Mouse (Mus musculus): Measurements from ENCODE around the gene Galnt10. TPM values are rescaled to one million over a fixed set of nuclear protein-coding genes. Genes with fewer than 3 reads are reported as not detected.

Gene Galnt10
- polyA plus RNA-seq, 1 experiment from 2014 or later: 19.7 TPM

GRCm38 (mm10) chr11:57832552-57833201 is 187.4 kb downstream of the Galnt10 start, which contains the start of gene Hand1:
Gene Hand1, minus strand, starts transcription at chr11:57832818.
- Histone ChIP-seq H3K9me3 (ENCODE audit: control insufficient read depth, low read length) (no peaks in the 10 kb centered on the region), H3K9ac (ENCODE audit: low read depth, low read length) (no peak within 1 kb of the TSS), H3K4me2 (ENCODE audit: low read depth, low read length) (peak within 1 kb of the TSS; percentile 25), H3K4me1 (ENCODE audit: control insufficient read depth, insufficient read depth, low read length) (peaks cover 4% of the 10 kb centered on the region), H3K27ac (replicated peaks; ENCODE audit: low read depth, low read length) (no peak within 1 kb of the TSS), H3K36me3 (ENCODE audit: control insufficient read depth, insufficient read depth, low read length) (no peaks in the 10 kb centered on the region), H3K4me3 (ENCODE audit: low read depth, low read length) (peak within 1 kb of the TSS; percentile 18), H3K27me3 (replicated peaks; ENCODE audit: control insufficient read depth, insufficient read depth, low read length) (peaks cover 98% of the 10 kb centered on the region)
- WGBS: 11% methylated on average over 18 of the region's 23 CpGs
- no peak for ATAC-seq (ENCODE audit: low read depth)
- DNase-seq (ENCODE audit: low spot score): no peak

GRCm38 (mm10) chr11:57833296-57833977 is 188.2 kb downstream of the Galnt10 start:
- WGBS: 3% methylated on average over 23 of the region's 30 CpGs
- Histone ChIP-seq H3K9ac (ENCODE audit: low read depth, low read length) (no peak overlapping the region), H3K27me3 (replicated peaks; ENCODE audit: control insufficient read depth, insufficient read depth, low read length) (peaks cover 98% of the 10 kb centered on the region)

DNA sequence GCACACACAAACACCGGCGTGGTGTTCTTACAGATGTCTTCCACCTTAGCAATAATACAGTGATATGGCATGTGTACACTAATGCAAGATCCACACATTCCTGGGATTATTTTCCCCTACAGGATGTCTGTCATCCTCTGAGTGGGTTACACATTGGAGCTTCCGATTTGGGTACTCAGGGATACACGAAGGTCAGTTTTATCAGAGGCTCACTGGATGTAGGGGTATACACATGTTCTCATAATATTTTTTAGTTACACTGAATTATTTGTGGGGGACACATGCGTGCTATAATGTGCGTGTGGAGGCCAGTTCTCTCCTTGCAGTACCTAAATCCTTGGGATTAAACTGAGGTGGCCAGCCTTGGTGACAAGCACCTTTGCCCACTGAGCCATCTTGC is 188.8 kb downstream of the Galnt10 start:
- DNase-seq (ENCODE audit: low spot score) (no peak), ATAC-seq (ENCODE audit: low read depth) (no peak)
- no peaks in the 10 kb centered on the region for H3K4me1 ChIP-seq (ENCODE audit: control insufficient read depth, insufficient read depth, low read length)
- 8% methylated on average over 6 of the region's 6 CpGs for WGBS
- H3K27ac ChIP-seq (replicated peaks; ENCODE audit: low read depth, low read length): no peak overlapping the region
- H3K9me3 ChIP-seq (ENCODE audit: control insufficient read depth, low read length): no peaks in the 10 kb centered on the region
- H3K4me3 ChIP-seq (ENCODE audit: low read depth, low read length): no peak overlapping the region; the same call in 1 of the 2 replicates
- peaks cover 98% of the 10 kb centered on the region for H3K27me3 ChIP-seq (replicated peaks; ENCODE audit: control insufficient read depth, insufficient read depth, low read length)
- no peaks in the 10 kb centered on the region for H3K36me3 ChIP-seq (ENCODE audit: control insufficient read depth, insufficient read depth, low read length)
- 0 out of 2 replicates have a peak overlapping the region, but pooled peaks have one; percentile 25 for H3K4me2 ChIP-seq (ENCODE audit: low read depth, low read length)
- no peak overlapping the region for H3K9ac ChIP-seq (ENCODE audit: low read depth, low read length)

More at GRCm38 (mm10) chr11:57833296-57833977, 188.2 kb downstream of the Galnt10 start:
- Histone ChIP-seq H3K9me3 (ENCODE audit: control insufficient read depth, low read length) (no peaks in the 10 kb centered on the region), H3K36me3 (ENCODE audit: control insufficient read depth, insufficient read depth, low read length) (no peaks in the 10 kb centered on the region), H3K4me3 (ENCODE audit: low read depth, low read length) (no peak overlapping the region; the same call in 1 of the 2 replicates), H3K4me1 (ENCODE audit: control insufficient read depth, insufficient read depth, low read length) (no peaks in the 10 kb centered on the region), H3K4me2 (ENCODE audit: low read depth, low read length) (peak overlapping the region; percentile 25), H3K27ac (replicated peaks; ENCODE audit: low read depth, low read length) (no peak overlapping the region)
- DNase-seq (ENCODE audit: low spot score) (peak; percentile 46), ATAC-seq (ENCODE audit: low read depth) (no peak)

DNA sequence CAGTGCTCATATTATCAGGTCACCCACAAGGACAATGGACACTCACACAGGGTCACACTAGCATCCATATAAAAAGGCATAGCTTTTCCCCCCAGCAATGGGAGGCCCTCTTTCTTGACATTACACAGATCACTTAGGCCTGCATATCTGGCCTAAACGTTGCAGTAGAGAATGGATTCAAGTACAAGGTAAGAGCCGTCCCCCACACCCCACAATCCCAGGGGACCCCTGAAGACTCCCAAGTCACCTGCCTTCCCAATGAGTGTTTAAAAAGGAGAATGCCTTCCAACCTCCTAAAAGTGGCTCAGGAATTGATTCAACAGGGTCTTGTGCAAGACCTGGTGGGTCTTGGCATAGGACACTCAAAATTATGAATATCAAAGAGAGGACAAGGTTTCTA is 190.1 kb downstream of the Galnt10 start:
- Histone ChIP-seq H3K4me2 (ENCODE audit: low read depth, low read length) (no peak overlapping the region), H3K36me3 (ENCODE audit: control insufficient read depth, insufficient read depth, low read length) (no peaks in the 10 kb centered on the region), H3K4me3 (ENCODE audit: low read depth, low read length) (no peak overlapping the region), H3K9me3 (ENCODE audit: control insufficient read depth, low read length) (no peaks in the 10 kb centered on the region), H3K9ac (ENCODE audit: low read depth, low read length) (no peak overlapping the region), H3K4me1 (ENCODE audit: control insufficient read depth, insufficient read depth, low read length) (no peaks in the 10 kb centered on the region), H3K27ac (replicated peaks; ENCODE audit: low read depth, low read length) (no peak overlapping the region), H3K27me3 (replicated peaks; ENCODE audit: control insufficient read depth, insufficient read depth, low read length) (peaks cover 98% of the 10 kb centered on the region)
- no peak for ATAC-seq (ENCODE audit: low read depth)
- 15% methylated on average over 2 of the region's 2 CpGs for WGBS
- DNase-seq (ENCODE audit: low spot score): no peak

DNA sequence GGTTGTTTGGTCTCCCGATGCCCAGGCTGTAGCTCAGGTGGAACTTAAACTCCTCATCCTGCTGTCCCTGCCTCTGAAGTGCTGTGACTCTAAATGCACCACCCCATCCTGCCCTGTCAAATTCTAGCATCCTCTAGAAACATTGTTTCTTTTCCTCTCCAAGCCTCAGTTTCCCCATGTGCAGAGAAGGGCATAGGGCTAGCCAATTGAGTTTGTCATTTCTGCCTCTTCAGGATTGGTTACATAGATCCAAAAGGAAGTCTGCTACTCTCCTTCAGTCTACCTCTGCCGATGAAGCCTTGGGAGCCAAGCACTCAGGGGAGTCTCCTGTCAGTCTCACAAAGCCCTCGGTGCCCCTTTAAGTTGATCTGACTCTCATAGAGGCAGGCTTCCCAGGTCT is 190.7 kb downstream of the Galnt10 start:
- Histone ChIP-seq H3K4me3 (ENCODE audit: low read depth, low read length) (no peak overlapping the region), H3K4me1 (ENCODE audit: control insufficient read depth, insufficient read depth, low read length) (no peaks in the 10 kb centered on the region), H3K36me3 (ENCODE audit: control insufficient read depth, insufficient read depth, low read length) (no peaks in the 10 kb centered on the region), H3K9ac (ENCODE audit: low read depth, low read length) (no peak overlapping the region), H3K27ac (replicated peaks; ENCODE audit: low read depth, low read length) (no peak overlapping the region), H3K4me2 (ENCODE audit: low read depth, low read length) (no peak overlapping the region), H3K9me3 (ENCODE audit: control insufficient read depth, low read length) (no peaks in the 10 kb centered on the region), H3K27me3 (replicated peaks; ENCODE audit: control insufficient read depth, insufficient read depth, low read length) (peaks cover 98% of the 10 kb centered on the region)
- ATAC-seq (ENCODE audit: low read depth) (no peak), DNase-seq (ENCODE audit: low spot score) (no peak)
- WGBS: 17% methylated on average over 3 of the region's 3 CpGs

GRCm38 (mm10) chr11:57836401-57836800 is 191.2 kb downstream of the Galnt10 start:
- DNase-seq (ENCODE audit: low spot score): no peak
- Histone ChIP-seq H3K27me3 (replicated peaks; ENCODE audit: control insufficient read depth, insufficient read depth, low read length) (peaks cover 98% of the 10 kb centered on the region), H3K36me3 (ENCODE audit: control insufficient read depth, insufficient read depth, low read length) (no peaks in the 10 kb centered on the region), H3K4me3 (ENCODE audit: low read depth, low read length) (no peak overlapping the region), H3K9ac (ENCODE audit: low read depth, low read length) (no peak overlapping the region), H3K27ac (replicated peaks; ENCODE audit: low read depth, low read length) (no peak overlapping the region), H3K4me2 (ENCODE audit: low read depth, low read length) (no peak overlapping the region), H3K9me3 (ENCODE audit: control insufficient read depth, low read length) (no peaks in the 10 kb centered on the region), H3K4me1 (ENCODE audit: control insufficient read depth, insufficient read depth, low read length) (no peaks in the 10 kb centered on the region)
- no peak for ATAC-seq (ENCODE audit: low read depth)
- 10% methylated on average over 9 of the region's 9 CpGs for WGBS

Other genes starting within 250 kb of the Galnt10 start
- 47.7 and 49.5 TPM in 2 replicates for gene Fam114a2, start 126.8 kb upstream of the Galnt10 start, polyA plus RNA-seq (2014; fragmentation: Nextera tagmentation; extraction: Ambion mirVana)
- gene Mfap3, start 126.8 kb upstream of the Galnt10 start, polyA plus RNA-seq (2014; fragmentation: Nextera tagmentation; extraction: Ambion mirVana): 41.0 and 44.4 TPM in 2 replicates
- 14.2 and 16.3 TPM in 2 replicates for gene Sap30l, start 156.2 kb downstream of the Galnt10 start, polyA plus RNA-seq (2014; fragmentation: Nextera tagmentation; extraction: Ambion mirVana)
- gene Hand1, start 187.4 kb downstream of the Galnt10 start, polyA plus RNA-seq (2014; fragmentation: Nextera tagmentation; extraction: Ambion mirVana): 1.6 and 1.7 TPM in 2 replicates

Measured in embryonic facial prominence, embryonic 14.5 days (tissue).